Mouse (Mus musculus) CH12.LX (cell line): ENCODE data around the gene Ldlrad3.

Experiments used
- BHLHE40 ChIP-seq: IDR thresholded peaks from 2 replicates; pipeline ENCODE4 v1.6.1; 2011; ENCODE audit warnings: mild to moderate bottlenecking, low read depth, low read length, improper control_type of control experiment
- CHD1 ChIP-seq: IDR thresholded peaks from 2 replicates; pipeline ENCODE4 v1.6.1; 2012; ENCODE audit warnings: low read depth, low read length, improper control_type of control experiment, inconsistent platforms
- CHD2 ChIP-seq: IDR thresholded peaks from 2 replicates; pipeline ENCODE4 v1.6.1; 2011; ENCODE audit warnings: low read length, improper control_type of control experiment
- CTCF ChIP-seq, 2 experiments: IDR thresholded peaks in 1 of 2; conservative IDR thresholded peaks in 1 of 2; 2 replicates each; pipeline ENCODE4 v1.5.1; 2011 to 2012; ENCODE audit warnings: low read depth in 2 of 2, low read length in 2 of 2, improper control_type of control experiment in 1 of 2, inconsistent platforms in 1 of 2, mild to moderate bottlenecking in 1 of 2, moderate library complexity in 1 of 2
- ETS1 ChIP-seq: conservative IDR thresholded peaks from 2 replicates; pipeline ENCODE4 v1.6.1; 2012; ENCODE audit warnings: low read depth, mild to moderate bottlenecking, inconsistent platforms, low read length, improper control_type of control experiment, moderate library complexity
- JUND ChIP-seq: conservative IDR thresholded peaks from 2 replicates; pipeline ENCODE4 v1.6.1; 2011; ENCODE audit warnings: low read depth, low read length, improper control_type of control experiment
- MXI1 ChIP-seq: IDR thresholded peaks from 2 replicates; pipeline ENCODE4 v1.6.1; 2011; ENCODE audit warnings: mild to moderate bottlenecking, low read depth, low read length, improper control_type of control experiment
- POLR2A ChIP-seq: IDR thresholded peaks from 2 replicates; pipeline ENCODE4 v1.6.1; 2011; ENCODE audit warnings: low read depth, mild to moderate bottlenecking, improper control_type of control experiment, low read length
- USF2 ChIP-seq: conservative IDR thresholded peaks from 2 replicates; pipeline ENCODE4 v1.6.1; 2011; ENCODE audit warnings: low read depth, low read length, improper control_type of control experiment
- ZC3H11A ChIP-seq: IDR thresholded peaks from 2 replicates; pipeline ENCODE4 v1.6.1; 2012; ENCODE audit warnings: low read depth, mild to moderate bottlenecking, inconsistent platforms, low read length, improper control_type of control experiment
- ZKSCAN1 ChIP-seq: IDR thresholded peaks from 2 replicates; pipeline ENCODE4 v1.6.1; 2012; ENCODE audit warnings: low read depth, inconsistent platforms, low read length, improper control_type of control experiment, borderline replicate concordance

- TF ChIP-seq POLR2A = no peak
- TF ChIP-seq CHD2 = no peak
- no peak for TF ChIP-seq USF2
- no peak for TF ChIP-seq BHLHE40
- TF ChIP-seq ZC3H11A = no peak
- no peak for TF ChIP-seq MXI1
- TF ChIP-seq CTCF (conservative IDR thresholded peaks at IDR 0.05 in 1 of 2, IDR thresholded peaks at IDR 0.05 in 1 of 2; ENCODE audit: low read depth in 2 of 2, low read length in 2 of 2) = no peak
- no peak for TF ChIP-seq ZKSCAN1
- TF ChIP-seq ETS1 = no peak
- TF ChIP-seq CHD1 = no peak
- TF ChIP-seq JUND = no peak
Observed at GRCm38 (mm10) chr2:101956125-101956524, 230.1 kb downstream of the Ldlrad3 start.
